Comparison of ENCODE assay signal across 8 mouse cellular contexts in genomic region chr14:30457897-30458296, GRCm38 (mm10). TPM values are rescaled to one million over a fixed set of nuclear protein-coding genes. Genes with fewer than 3 reads are reported as not detected.
DNase-seq lines count a peak whose midpoint lies in the region; ATAC-seq and TF ChIP-seq lines count a peak whose summit lies in the region.

No protein-coding gene starts in this region.

- WGBS in macrophage (ENCODE audit: missing documents): 0% methylated on average over 2 of the region's 2 CpGs
- 52% methylated on average over 2 of the region's 2 CpGs for WGBS in midbrain, embryonic 15.5 days
- 54% methylated on average over 2 of the region's 2 CpGs for WGBS in forebrain, postnatal 0 days

- no peaks in the 10 kb centered on the region for H3K36me3 ChIP-seq in macrophage (ENCODE audit: inconsistent target)
- no peaks in the 10 kb centered on the region for H3K36me3 ChIP-seq in midbrain, embryonic 15.5 days (replicated peaks)
- no peaks in the 10 kb centered on the region for H3K36me3 ChIP-seq in forebrain, postnatal 0 days (ENCODE audit: insufficient read depth)

- ATAC-seq in midbrain, embryonic 15.5 days (replicated peaks): no peak
- ATAC-seq in forebrain, postnatal 0 days: no peak

- no peaks in the 10 kb centered on the region for H3K27me3 ChIP-seq in midbrain, embryonic 15.5 days (replicated peaks)
- H3K27me3 ChIP-seq in forebrain, postnatal 0 days (ENCODE audit: insufficient read depth, low read length): no peaks in the 10 kb centered on the region

- H3K27ac ChIP-seq in macrophage: peak overlapping the region; percentile 89
- H3K27ac ChIP-seq in midbrain, embryonic 15.5 days: no peak overlapping the region
- H3K27ac ChIP-seq in forebrain, postnatal 0 days (ENCODE audit: low read depth, low read length): no peak overlapping the region

- H3K9me3 ChIP-seq in midbrain, embryonic 15.5 days: no peaks in the 10 kb centered on the region
- no peaks in the 10 kb centered on the region for H3K9me3 ChIP-seq in forebrain, postnatal 0 days (ENCODE audit: low read length)

- H3K4me2 ChIP-seq in midbrain, embryonic 15.5 days: no peak overlapping the region
- no peak overlapping the region for H3K4me2 ChIP-seq in forebrain, postnatal 0 days (ENCODE audit: low read depth)

- no peaks in the 10 kb centered on the region for H3K79me2 ChIP-seq in macrophage (ENCODE audit: inconsistent target)

- no peak overlapping the region for H3K9ac ChIP-seq in midbrain, embryonic 15.5 days
- no peak overlapping the region for H3K9ac ChIP-seq in forebrain, postnatal 0 days

- peaks cover 4% of the 10 kb centered on the region; the same call in 1 of the 2 replicates for H3K4me1 ChIP-seq in midbrain, embryonic 15.5 days
- no peaks in the 10 kb centered on the region for H3K4me1 ChIP-seq in forebrain, postnatal 0 days (ENCODE audit: insufficient read depth)

- DNase-seq in adrenal gland, adult (ENCODE audit: inconsistent age in 2 of 2, low spot score in 1 of 2): peak; percentile 29 to 47
- no peak for DNase-seq in adrenal gland, adult 18-20 months (ENCODE audit: low spot score in 2 of 2)
- DNase-seq in thymus, postnatal 25 days: peak; percentile 12
- DNase-seq in thymus, postnatal 10 days (ENCODE audit: low spot score in 2 of 2): no peak
- DNase-seq in forebrain, postnatal 0 days: no peak
- DNase-seq in embryo, embryonic 10.5 days (ENCODE audit: low spot score): no peak

- no peak overlapping the region for H3K4me3 ChIP-seq in macrophage (ENCODE audit: inconsistent target)
- H3K4me3 ChIP-seq in midbrain, embryonic 15.5 days: no peak overlapping the region
- H3K4me3 ChIP-seq in forebrain, postnatal 0 days (ENCODE audit: low read depth, low read length): no peak overlapping the region

- no peak for TF ChIP-seq CTCF in forebrain, postnatal 0 days (IDR thresholded peaks at IDR 0.05; ENCODE audit: low read depth)

RNA-seq across cellular contexts. Expression of gene Dcp1a, which starts 21.4 kb away (rescaled TPM):
- 10 to 100 TPM; 23.7 to 25.1 TPM for total RNA-seq in adrenal gland, adult 18-20 months (2021)
- 10 to 100 TPM; 27.8 to 84.4 (median 51.7) TPM for total RNA-seq in macrophage (2018; cell fraction: chromatin; rRNA removed)
- 10 to 100 TPM; 14.9 to 22.0 (median 17.6) TPM for total RNA-seq in macrophage (2018; cell fraction: cytosol; rRNA removed)
- 10 to 100 TPM; 28.7 to 99.1 (median 41.1) TPM for total RNA-seq in macrophage (2018; cell fraction: nucleus; rRNA removed)
- polyA plus RNA-seq in macrophage (2018): 11.6 to 14.2 TPM (median 14.1 TPM) in 3 replicates
- polyA plus RNA-seq in midbrain, embryonic 15.5 days (2015; fragmentation: Nextera tagmentation; extraction: Ambion mirVana): 17.3 and 19.6 TPM in 2 replicates
- 14.8 and 20.9 TPM in 2 replicates for total RNA-seq in forebrain, postnatal 0 days (2014; rRNA removed)
- 6.9 and 8.8 TPM in 2 replicates for polyA plus RNA-seq in forebrain, postnatal 0 days (2015; fragmentation: Nextera tagmentation; extraction: Ambion mirVana)

RNA-seq across cellular contexts. Expression of gene Cacna1d, which starts 33.4 kb away (rescaled TPM):
- total RNA-seq in adrenal gland, adult 18-20 months (2021): 10 to 100 TPM; 12.4 to 13.8 TPM
- 10 to 100 TPM; 11.1 to 50.2 (median 31.2) TPM for total RNA-seq in macrophage (2018; cell fraction: chromatin; rRNA removed)
- total RNA-seq in macrophage (2018; cell fraction: cytosol; rRNA removed): 1 to 10 TPM; 1.3 to 4.3 (median 2.6) TPM
- 10 to 100 TPM in 13 of 26 experiments, 1 to 10 TPM in 13; 5.0 to 25.6 (median 9.8) TPM for total RNA-seq in macrophage (2018; cell fraction: nucleus; rRNA removed)
- polyA plus RNA-seq in macrophage (2018): 2.5 to 4.5 TPM (median 3.1 TPM) in 3 replicates
- 10.5 and 12.1 TPM in 2 replicates for polyA plus RNA-seq in midbrain, embryonic 15.5 days (2015; fragmentation: Nextera tagmentation; extraction: Ambion mirVana)
- total RNA-seq in forebrain, postnatal 0 days (2014; rRNA removed): 23.2 and 31.3 TPM in 2 replicates
- polyA plus RNA-seq in forebrain, postnatal 0 days (2015; fragmentation: Nextera tagmentation; extraction: Ambion mirVana): 4.1 and 7.2 TPM in 2 replicates

Comparison
In these comparisons a context has a peak if more than half of its experiments do, and no peak if none do; other contexts are left out.
1. DNase-seq: peak in adrenal gland, adult (2 of 2) and thymus, postnatal 25 days (single experiment); none in adrenal gland, adult 18-20 months (0 of 2), thymus, postnatal 10 days (0 of 2), forebrain, postnatal 0 days (single experiment) and embryo, embryonic 10.5 days (single experiment).